Mouse (Mus musculus) gastrocnemius, postnatal 25 days (tissue): ENCODE measurements at regions not wholly inside any gene's neighbourhood (a gene's known extent, or its start where the extent isn't known, plus 50 kb on each side); places are given as distances from the start of the nearest gene placed in this dataset.

Source experiments
- DNase-seq: peaks from one replicate; pipeline ENCODE4 v3.0.0; 2022

GRCm38 (mm10) chr7:73278616-73279015 is 96.7 kb upstream of the Rgma start:
- peak; percentile 79 for DNase-seq

- DNase-seq: no peak
These were observed 95.3 kb upstream of the Rgma start for GRCm38 (mm10) chr7:73279936-73280445.

DNA sequence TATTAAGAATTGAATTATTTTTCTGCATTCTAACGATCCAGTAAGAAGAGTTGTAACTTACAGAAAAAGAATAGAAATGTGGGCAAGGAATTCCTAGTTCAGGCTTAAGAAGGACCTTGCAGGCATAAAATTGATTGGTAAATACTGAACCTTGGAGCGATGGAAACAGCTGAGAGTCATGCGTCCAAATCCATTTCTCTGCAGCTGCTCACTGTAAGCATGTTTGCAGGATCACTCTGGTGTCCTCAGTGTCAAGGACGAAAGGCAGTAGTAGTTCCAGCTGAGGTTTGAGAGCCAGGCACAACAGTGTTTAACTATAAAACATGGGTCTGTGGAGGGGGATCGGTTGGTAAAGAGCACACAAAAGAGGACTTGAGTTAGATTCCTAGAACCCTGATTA is 89.1 kb upstream of the Rgma start:
- no peak for DNase-seq

- peak; percentile 58 for DNase-seq
These were observed 82.0 kb upstream of the Rgma start for GRCm38 (mm10) chr7:73293337-73293736.

DNA sequence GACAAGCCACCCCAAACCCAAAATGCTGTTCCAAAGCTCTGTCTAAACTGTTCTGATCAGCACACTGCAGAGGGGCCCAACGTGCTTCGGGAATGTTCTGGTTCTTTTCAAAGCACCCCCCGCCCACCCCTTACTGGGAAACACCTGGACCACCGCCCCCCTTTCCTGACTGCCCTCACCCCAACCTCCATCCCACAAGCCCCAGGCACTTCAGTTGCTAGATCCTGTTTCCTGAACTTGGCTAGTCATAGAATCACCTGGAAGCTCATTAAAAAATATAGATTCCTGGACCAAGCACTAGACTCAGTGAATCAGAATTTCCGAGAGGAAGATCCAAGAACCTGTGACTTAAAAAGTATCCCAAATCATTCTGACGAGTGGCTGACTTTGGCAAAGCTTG is 80.9 kb upstream of the Rgma start:
- no peak for DNase-seq

DNA sequence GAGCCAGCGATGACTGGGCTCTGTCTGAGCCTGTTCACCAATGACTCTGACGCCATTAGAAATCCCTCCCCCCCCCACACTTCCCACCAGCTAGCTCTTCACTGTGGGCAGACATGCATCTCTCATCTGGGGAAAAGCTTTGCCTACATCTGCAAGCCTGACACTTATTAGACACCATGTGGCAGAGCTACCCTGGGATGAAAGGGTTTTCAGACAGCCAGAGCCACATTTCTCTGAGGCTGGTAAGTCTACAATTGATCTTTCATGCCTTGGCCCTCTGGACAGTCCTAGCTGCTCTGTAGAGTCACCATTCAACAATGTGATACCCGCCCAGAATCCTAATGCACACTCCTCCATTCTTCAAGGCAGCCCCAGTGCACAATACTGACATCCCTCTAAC is 72.8 kb upstream of the Rgma start:
- DNase-seq: no peak

DNA sequence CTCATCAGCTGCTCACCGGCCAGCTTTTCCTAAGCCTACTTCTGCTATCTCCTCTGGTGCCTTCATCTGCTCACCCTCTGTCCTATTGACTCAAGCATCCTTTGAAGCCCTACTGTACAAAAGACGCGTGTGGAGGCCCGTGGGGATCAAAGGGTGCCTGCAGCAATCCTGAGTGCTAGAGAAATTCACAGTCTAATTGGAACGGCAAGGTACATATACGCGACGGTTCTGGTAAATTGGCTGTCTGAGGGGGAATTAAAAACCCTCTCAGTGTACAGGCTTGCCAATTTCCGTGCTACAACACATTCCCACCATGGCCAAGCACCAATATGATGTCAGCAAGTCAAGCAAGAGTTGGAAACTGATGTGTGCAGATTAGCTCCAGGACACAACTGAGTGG is 71.5 kb upstream of the Rgma start:
- no peak for DNase-seq

- DNase-seq: no peak
These were observed 70.5 kb upstream of the Rgma start for GRCm38 (mm10) chr7:73304799-73305198.

DNA sequence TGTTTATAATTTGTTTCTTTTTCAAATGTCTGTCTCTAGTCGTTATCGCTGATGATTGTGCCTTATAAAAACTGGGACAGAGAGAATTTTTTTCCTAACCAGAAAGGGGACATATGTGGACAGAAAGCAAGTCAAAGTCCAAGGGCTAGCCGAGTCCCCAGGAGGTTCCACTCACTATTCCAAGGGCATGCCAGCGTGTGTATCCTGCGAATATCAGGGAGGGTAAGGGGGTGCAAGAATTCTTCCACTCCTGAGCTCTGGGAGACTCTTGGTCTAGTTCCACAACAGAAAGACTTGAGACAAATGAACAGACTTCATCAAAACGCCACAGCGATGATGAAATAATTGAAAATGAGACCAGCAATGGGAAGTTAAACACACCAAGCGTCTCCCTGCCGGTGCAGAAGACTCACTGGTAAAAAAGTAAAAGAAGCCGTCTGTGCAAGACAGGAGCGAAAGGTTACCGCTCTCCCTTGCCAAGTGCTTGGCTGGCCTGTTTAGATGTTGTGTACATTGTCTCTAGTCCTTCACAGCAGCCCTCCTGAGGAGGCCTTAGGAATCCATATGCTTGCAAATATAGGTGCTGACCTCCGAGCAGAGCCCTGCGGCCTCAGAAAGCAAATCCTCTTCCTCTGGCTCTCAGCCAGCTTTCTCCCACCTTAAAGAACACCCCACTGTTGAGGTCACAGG is 69.9 kb upstream of the Rgma start:
- DNase-seq: no peak

DNA sequence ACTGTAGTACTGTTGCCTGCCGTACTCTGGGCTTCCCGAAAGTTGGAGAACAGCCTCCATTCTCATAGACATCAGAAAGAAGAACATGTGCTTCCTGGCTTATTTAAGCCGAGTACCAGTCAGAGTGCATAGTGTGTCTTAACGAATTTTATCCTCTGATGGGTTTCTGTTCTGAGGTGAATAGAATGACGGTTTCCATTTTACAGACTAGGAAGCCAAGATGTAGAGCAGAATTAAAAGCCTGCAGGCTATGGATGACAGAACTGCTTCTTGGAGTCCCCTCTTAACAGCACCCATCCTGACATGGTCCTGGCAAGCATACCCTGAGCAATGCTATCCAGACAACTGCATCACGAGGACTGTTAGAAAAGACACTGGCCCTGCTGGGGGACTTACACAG is 69.0 kb upstream of the Rgma start:
- no peak for DNase-seq

GRCm38 (mm10) chr7:73306728-73307127 is 68.6 kb upstream of the Rgma start:
- DNase-seq: no peak

DNA sequence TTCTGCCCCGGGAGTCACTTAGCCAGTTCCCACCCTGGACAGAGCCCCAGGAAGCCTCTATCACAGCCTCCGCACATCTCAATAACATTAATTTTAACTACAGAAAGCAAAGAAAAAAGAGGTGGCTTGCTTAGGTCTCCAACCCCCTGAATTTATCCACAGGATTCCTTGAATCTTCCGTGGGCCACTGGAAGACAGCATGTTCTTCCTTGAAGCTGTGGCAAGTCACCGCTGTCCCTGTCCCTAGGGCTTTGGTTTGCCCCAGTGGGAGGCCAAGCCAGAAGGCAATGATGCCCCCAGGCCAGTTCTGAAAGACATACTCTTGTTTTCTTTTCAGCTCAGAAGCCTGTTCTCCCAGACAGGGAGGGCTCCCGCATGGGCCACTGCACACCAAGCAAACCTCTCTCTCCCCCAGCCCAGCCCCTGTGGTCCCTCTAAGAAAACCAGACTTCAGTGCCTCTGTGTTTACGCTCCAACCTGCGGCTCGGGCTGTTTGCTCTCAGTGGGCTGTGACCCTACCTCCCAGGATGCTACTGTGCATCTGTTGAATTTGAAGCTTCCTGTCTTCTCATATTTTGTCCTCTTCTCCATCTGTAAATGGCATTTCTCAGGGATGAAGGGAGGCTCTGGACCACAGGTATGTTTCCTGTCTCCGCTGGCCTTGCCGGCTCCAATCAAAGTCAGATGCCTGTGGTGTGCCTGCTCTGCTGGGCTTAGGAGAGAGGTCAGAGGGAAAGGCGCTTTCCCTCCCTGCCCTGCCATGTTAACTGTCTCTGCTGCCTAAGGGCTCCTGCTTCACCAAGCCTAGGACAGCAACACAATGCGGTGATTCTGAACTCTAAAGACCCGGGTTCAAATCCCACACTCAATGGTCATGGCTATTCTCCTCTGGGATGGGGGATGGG is 67.5 kb upstream of the Rgma start:
- DNase-seq: no peak

DNA sequence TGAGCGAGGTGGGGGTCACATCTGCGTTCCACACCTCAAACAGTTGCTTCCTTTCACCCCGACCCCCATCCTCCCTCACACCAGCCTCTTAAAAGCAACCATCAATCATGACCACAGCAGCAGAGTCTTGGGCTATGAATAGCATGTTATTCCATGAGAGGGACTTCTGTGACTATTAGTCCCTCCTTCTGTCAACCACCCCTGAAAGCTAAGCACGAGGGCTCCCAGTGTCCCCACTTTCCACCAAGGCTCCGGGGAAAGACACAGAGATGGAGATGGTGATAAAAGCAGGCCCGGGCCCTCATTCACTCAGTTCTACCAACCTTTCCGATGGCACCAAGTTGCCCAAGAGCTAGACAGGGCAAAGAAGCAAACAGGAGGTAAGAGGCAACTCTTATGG is 66.3 kb upstream of the Rgma start:
- DNase-seq: no peak

GRCm38 (mm10) chr7:73310056-73310455 is 65.3 kb upstream of the Rgma start:
- no peak for DNase-seq

DNA sequence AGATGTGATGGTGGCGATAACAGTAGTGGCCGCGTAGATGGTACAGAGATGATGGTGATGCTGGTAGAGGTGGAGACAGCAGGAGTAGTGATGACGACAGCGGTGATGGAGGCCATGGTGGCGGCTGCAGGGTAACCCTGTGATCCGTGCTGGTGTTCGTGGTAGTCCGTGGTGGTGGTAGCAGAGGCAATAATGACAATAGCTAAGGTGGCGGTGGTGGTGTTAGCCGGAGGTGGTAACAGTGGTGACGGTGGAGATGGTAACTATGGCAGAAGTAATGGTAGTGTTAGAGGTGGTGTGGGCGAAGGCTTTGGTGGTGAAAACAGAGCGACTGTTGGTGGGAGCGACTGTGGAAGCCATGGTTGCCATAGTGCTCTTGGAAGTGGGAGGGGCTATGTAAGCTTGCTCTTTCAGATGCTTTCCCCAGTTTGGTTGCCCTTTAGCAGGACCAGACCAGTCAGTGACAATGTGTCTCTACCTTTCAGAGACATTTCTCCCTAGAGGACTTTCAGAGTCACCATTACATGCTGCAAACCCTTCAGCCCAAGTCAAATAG is 64.7 kb upstream of the Rgma start:
- DNase-seq: no peak

DNA sequence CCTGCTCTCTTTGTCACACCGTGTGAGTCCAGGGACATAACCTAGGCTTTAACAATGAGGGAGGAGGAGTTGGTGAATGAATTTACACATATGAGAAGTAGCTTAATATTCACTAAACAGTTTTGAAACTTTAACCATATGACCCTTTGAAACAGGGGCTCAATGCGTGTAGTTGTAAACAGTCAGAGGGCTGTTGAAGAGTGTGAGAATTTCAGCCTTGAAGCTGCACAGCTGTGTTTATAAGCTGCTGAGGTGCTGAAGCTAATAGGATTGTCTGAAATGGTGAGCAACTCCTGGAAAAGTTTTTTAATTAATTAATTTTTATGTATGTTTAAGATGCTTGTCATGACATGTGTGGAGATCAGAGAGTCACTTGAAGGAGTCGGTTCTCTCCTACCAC is 59.8 kb upstream of the Rgma start:
- no peak for DNase-seq

DNA sequence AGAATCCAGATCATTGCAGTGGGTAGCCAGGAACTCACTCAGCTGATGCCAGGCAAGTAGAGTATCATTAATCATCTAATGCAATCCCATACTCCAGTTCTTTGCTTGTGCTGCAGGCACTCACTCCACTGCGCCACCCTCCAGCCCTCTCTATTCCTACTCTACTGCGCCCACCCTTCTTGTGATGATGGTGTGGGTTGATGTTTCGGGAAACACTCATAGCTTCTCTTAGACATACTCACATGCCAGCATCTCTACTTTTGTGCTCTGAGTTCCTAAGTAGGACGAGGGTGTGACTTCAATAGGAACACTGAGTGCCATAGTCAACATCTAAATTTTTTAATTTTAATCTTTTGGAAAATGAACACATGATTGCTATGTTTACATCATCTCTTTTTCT is 57.7 kb upstream of the Rgma start:
- DNase-seq: no peak

DNA sequence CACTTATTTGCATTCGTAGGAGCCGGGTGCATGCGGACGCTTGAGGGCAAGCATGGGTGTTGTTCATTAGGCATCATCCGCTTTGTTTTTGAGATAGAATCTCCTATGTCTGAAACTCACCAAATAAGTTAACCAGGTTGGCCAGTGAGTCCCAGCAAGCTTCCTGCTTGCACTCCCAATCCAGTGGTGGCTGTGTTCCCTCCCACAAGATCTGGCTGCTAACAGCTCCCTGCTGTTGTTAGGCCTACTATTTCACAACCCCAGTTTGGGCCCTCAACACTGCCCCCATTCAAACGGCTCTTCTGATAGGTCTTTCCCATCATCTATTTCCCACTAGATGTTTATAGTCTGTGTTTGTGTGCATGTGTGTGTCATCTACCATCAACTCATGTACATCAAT is 56.3 kb upstream of the Rgma start:
- no peak for DNase-seq

GRCm38 (mm10) chr7:73319994-73320393 is 55.3 kb upstream of the Rgma start:
- no peak for DNase-seq

DNA sequence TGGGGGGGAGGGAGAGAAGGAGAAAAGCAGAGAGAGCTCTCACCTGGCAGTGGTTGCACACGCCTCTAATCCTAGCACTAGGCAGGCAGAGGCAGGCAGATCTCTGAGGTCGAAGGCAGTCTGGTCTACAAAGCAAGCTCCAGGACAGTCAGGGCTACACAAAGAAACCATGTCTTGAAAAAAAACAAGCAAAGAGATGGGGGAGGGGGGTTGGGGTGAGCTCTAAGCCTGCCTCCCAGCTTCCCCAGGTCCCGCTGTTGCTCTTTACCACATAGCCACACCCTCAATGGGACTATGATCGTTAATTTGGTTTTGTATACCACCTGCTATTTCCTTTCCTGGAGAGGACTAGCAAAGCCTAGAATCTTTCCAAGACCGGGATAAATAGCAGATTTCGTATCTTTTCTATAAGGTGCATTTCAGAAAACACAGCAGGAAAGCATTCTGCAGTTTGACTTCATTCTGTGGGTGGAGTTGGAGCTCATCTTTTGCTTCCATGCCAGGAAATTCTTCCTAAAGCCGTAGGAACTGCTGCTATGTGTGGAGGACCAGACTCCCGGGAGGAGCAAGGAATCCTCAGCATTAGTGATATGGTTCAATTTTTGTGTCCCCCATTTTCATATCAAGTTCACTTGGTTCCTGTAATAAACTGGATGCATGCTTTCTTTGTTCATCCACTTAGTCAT is 52.7 kb upstream of the Rgma start:
- no peak for DNase-seq

DNA sequence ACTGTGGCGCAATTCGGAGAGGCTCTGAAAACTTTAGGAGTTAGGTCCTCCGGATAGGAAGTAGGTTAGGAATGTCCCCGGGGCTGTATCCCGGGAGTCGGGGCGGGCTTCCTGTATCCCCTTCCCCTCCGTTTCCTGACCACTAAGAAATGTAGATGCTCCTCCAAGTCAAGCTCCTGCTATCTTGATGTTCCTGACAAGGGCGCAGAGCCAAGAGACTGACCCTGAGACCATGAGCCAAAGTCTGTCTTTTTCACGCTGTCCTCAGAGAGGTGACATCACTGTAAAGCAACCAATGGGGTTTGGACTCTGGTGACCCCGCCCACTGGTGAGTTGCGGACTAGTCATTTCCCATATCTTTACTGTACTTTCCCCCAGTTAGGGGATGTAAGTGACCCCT is 51.8 kb upstream of the Rgma start:
- peak; percentile 20 for DNase-seq

GRCm38 (mm10) chr7:73325503-73325902 is 49.8 kb upstream of the Rgma start:
- DNase-seq: no peak
